Mouse (Mus musculus) neural tube, embryonic 10.5 days (tissue): Measurements from ENCODE around the gene Atp11a.

Experiments
- DNase-seq: peaks from one replicate; pipeline ENCODE4 v3.0.0-alpha.2; 2017; ENCODE audit warnings: low spot score; ENCODE audit errors: extremely low spot score

The Atp11a gene

DNA sequence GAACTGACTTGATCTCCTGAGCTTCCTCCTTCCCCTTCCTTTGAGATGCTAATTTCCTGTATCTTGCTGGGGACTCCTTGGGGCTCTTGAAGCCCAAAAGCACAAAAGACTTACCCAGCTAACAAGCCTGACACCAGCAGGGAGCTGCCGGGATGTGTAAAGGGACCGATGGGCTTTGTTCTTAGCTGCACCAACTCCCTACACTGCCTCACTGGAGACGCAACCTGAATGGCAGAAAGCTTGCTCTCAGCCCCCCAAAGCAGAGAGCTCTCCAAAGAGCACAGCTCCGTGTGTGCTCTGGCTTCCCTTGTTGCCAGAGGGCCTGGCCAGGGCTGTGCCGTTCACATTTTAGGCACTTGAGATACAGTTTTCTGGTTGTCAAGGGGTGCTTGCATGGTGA is 114.6 kb downstream of the Atp11a start:
- peak; percentile 48 for DNase-seq

GRCm38 (mm10) chr8:12872983-12873356 is 116.2 kb downstream of the Atp11a start:
- no peak for DNase-seq

- peak; percentile 85 for DNase-seq
Observed at GRCm38 (mm10) chr8:12873357-12874046, 116.7 kb downstream of the Atp11a start, which contains the start of gene Mcf2l. Gene Mcf2l (plus strand): TSS chr8:12873806.

DNA sequence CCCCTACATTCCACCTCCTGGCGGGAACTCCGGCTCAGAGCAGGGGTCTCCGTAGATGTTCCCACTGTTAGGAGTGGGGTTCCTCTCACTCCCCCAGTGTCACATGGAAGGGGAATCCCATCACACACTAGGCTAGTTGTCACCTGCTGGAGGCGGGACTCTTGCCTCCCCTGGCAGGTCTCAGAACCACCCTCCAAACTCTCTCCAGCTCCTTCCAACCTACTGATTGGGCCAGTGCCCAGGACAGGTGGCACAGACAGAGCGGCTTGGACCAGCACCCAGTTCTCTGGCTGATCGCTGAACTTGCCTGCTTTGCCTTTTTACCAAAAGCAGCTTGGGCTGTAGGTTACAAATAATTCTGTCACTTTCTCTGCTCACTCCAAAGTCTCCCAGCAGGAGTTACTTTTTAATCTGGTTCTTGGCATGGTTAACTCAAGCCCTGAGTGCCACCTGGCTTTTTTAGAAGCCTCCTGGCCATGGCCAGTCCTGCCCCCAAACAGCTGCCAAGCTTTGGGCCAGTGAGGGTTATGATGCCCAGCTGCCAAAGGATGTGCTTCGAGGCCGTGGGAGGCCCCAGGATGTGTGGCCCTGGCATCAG is 117.5 kb downstream of the Atp11a start:
- no peak for DNase-seq

DNA sequence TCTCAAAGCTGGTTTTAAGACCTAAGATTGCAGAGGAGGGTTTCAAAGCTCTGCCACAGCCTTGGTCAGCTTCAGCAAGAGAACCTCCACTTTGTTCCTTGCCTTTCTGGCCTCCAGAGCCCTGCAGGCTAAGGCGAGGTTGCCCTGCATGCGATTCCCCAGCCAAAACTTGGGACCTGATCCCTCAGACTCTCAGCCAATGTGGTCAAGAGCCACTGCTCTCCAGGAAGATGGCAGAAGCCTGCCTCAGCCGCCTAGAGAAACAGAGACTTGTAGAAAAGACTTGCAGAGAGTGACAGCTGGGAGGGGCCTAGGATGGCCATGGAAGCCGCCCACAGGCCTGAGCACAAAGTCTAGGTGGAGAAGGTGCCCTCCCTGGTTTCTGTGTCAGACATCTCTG is 118.2 kb downstream of the Atp11a start:
- no peak for DNase-seq

GRCm38 (mm10) chr8:12877126-12877525 is 120.3 kb downstream of the Atp11a start:
- DNase-seq = no peak

DNA sequence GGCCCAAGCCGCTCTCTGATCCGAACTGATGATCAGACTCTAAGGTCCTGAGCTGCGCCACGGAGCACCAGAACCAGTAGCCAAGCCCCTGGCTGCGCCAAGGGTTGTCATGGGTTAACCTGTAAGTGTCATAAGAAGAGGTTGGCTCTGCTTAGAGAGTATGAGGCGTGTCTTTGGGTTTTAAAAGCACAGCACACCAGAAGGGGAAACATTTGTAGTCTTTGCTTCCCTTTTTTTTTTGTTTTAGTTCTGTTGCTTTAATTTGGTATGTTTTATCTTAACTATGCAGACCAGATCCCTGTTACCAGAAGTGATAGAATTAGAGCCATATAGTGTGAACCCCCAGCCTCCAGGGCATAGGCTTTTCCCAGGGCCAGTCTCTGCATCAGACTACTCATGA is 123.3 kb downstream of the Atp11a start:
- DNase-seq = no peak

DNA sequence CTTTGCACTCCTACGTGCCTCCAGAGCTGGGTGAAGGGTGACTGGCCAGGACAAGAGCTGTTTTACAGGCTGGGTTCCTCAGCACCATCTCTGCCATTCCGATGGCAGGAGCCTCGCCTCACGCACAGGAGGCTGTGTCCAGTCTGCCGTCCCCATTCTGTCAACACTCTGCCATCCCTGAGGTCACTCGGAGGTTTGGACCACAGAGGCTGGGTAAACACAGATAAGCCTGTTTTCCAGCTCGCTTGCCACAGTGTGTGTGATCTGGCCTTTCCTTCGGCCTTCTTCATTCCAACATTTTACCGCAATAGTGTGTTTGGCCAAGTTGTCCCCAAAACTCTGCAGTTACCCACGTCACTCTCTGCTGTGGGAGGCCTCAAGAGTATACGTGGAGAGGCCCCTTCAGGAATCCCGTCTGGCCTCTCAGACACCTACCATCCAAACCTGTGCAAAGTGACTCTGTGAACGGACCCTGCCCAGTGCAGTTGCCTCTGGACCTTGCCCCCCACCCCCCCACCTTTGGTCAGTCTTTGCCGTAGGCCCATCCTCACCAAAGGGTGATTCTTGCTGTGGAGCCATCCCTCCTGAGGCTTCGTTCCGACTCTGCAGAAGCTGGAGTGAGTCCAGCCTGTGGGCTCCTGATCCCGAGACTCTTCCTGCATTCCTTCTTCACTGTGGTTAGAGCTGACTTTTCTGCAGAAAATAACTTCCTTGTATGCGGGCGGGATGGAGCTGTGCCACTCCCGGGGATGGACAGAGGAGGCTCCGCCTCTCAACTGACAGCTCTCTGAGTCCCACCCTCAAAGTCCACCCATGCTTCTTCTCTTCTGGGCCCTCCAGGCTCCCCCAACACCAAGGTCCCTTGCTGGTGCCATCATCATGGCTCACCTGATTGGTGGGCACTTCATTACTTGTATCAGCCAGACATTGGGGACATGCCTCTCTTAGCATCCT is 126.5 kb downstream of the Atp11a start:
- DNase-seq = no peak

- DNase-seq = no peak
Observed at GRCm38 (mm10) chr8:12887772-12888435, 131.1 kb downstream of the Atp11a start.

GRCm38 (mm10) chr8:12889046-12889598 is 132.3 kb downstream of the Atp11a start:
- no peak for DNase-seq

DNA sequence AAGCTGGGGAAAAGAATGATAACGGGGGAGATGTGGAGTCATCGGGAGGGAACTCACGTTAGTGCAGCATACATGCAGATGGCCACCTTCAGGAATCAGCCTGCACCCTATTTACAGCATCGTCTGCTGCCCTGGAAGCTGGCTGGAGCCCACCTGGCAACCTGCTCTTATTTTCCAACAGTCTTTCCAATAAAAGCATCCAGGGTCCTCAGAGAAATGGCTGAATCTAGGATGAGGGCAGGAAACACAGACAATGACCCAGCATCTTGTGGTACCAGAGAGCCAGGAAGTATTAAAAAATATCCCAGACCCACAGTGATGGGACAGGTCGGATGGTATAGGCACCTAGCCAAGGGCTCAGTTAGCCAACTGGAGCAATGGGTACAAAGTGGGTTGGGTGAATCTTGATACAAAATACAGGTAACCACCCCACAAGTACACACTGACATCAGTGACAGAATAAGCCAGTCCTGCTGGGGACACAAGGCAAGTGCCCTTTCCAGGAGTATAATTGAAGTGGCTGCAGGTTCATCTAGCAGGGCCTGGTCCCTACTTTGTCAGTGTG is 136.2 kb downstream of the Atp11a start:
- DNase-seq = no peak

DNA sequence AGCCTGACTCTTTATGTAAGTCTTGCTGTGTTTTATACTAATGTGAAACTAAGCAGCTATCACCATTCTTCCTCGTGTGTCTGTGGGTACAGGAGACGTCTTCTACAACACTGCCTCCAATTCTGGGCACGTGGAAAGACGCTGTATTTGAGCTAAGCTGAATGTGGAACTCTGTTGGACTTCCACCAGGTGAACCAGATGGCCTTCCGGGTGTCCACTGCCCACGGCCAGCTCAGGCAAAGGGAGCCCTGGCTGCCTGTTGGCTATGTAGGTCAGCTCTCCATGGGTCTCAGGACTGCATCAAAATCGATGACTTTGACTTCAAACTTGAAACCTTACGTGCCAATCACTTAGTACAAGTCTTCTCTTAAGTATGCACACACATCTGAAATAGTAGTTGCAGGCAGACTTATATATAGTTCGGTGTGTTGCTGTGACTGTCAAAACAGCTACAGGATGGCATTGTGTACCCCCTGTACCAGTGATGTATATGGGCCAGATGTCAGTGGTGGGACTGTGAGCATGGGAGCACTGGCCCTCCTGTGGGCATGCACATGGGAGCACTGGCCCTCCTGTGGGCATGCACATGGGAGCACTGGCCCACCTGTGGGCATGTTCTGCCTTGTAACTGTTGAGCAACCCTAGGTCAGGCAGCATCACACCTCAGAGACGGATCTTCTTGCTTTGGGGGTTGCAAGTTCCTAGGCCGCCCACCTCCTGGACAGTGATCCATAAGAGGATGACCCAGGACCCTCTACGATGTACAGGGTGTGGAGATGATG is 137.2 kb downstream of the Atp11a start:
- DNase-seq = no peak

DNA sequence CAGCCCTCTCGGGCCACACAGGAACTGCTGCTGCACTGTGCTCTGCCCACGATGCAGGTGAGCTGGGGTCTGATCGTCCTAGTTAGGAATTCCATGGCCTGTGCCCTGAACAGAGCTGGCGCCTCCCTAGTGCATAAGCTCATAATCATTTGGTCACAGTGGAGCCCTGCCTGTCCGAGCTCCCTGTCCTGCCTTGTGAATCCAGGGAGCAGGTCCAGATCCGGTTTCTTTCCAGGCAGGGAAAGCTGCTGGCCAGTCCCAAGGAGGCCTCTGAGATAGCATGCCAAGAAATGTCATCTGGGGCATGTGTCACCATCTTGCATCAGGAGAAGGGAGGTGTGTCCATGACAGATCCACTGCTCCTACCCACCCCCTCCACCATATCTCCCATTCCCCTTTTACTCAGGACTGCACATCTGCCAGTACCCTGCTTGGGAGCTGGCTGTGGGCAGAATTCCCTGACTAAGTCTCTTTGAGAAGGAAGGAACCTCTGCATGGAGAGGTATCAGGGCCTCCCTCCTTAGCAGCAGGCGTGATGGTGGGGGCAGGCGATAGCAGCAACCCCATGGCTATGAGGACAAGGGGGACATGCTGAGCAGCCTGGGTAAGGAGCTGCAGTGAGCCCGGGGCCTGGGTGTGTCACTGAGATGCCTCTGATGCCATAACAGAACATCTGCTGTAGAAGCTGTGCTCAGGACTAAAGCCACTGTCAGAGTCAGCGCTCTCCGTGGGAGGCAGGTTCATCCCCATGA is 138.1 kb downstream of the Atp11a start:
- DNase-seq = no peak

GRCm38 (mm10) chr8:12895535-12896150 is 138.8 kb downstream of the Atp11a start:
- no peak for DNase-seq

GRCm38 (mm10) chr8:12896494-12897373 is 139.9 kb downstream of the Atp11a start:
- DNase-seq = peak; percentile 51

DNA sequence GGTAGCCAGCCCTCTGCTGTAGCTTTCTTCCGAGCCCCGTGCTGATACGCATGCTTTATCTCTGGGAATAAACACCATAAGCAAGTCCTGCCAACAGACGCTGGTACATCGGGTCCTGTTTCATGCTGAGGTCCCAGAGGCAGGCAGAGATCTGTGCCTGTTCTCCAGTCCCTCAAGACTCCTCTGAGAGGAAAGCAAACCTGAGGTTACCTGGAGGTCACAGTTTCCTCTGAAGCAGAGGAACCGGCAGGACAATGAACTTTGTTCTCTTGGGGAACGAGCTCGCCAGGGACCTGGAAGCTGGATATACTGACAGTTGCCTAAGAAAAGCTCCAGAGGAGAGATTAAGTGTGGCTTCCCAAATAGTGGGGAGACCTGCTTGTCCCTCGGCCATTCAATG is 141.0 kb downstream of the Atp11a start:
- DNase-seq = no peak

GRCm38 (mm10) chr8:12903790-12904415 is 147.1 kb downstream of the Atp11a start:
- DNase-seq = no peak

- DNase-seq = no peak
Observed at GRCm38 (mm10) chr8:12905122-12905521, 148.3 kb downstream of the Atp11a start.
